Mouse (Mus musculus): ENCODE results near the gene Tas2r135. TPM values are rescaled to one million over a fixed set of nuclear protein-coding genes. Genes with fewer than 3 reads are reported as not detected.

Gene Tas2r135
- total RNA-seq (2023; ENCODE audit: inconsistent age), result 0.81 TPM in 1 of 4 replicates, not detected in the others

DNA sequence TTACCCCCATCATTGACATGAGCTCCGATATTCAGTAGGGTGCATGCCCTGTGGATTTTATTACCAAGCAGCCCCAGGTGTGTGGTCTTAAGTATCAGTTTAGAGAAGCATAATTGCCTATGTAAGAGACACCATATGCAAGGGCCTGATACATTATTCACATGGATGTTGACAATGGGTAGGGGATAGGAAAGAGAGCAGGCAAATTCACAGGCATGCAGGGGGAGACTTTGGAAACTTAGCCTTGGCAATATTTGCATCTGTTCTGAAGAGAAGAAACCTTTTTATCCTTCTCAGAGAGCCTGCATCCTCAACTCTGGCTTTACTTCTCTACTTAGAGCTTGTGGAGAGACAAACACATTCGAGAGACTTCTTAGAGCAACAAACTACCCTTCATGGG, at the start of gene Tas2r135:
Gene Tas2r135, plus strand, starts transcription at position 301 of the 400 bp plus-strand sequence.

GRCm38 (mm10) chr6:42372816-42373547, 32.3 kb upstream of the Tas2r135 start, which contains the start of gene Epha1:
Gene Epha1 (minus strand): TSS chr6:42373268.

GRCm38 (mm10) chr6:42399938-42400337, 5.3 kb upstream of the Tas2r135 start, which contains the start of gene Tas2r143:
Gene Tas2r143 (plus strand): TSS chr6:42400238.

DNA sequence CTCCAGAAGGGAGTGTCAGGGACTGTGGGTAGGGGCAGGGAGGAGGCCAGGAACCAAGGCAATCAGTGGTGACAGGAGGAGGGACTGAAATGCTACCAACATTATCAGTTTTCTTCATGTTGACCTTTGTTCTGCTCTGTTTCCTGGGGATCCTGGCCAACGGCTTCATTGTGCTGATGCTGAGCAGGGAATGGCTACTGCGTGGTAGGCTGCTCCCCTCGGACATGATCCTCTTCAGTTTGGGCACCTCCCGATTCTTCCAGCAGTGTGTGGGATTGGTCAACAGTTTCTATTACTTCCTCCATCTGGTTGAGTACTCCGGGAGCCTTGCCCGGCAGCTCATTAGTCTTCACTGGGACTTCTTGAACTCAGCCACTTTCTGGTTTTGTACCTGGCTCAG, 29.2 kb downstream of the Tas2r135 start, which contains the start of gene Tas2r126:
Gene Tas2r126, plus strand, starts transcription at position 90 of the 400 bp plus-strand sequence.

Other genes with a start within 250 kb of the Tas2r135 start
- gene Tas2r144, start 190.1 kb upstream of the Tas2r135 start, total RNA-seq (2023; ENCODE audit: inconsistent age), result not detected in 4 replicates
- 7.1 to 9.4 TPM (median 7.4 TPM) in 4 replicates for gene Gstk1, start 159.5 kb upstream of the Tas2r135 start, total RNA-seq (2023; ENCODE audit: inconsistent age)
- not detected in 4 replicates for gene Tmem139, start 143.5 kb upstream of the Tas2r135 start, total RNA-seq (2023; ENCODE audit: inconsistent age)
- 119 to 124 TPM (median 122 TPM) in 4 replicates for gene Casp2, start 140.4 kb upstream of the Tas2r135 start, total RNA-seq (2023; ENCODE audit: inconsistent age)
- 1.4 to 2.7 TPM (median 1.7 TPM) in 4 replicates for gene Clcn1, start 118.7 kb upstream of the Tas2r135 start, total RNA-seq (2023; ENCODE audit: inconsistent age)
- gene Fam131b, start 80.8 kb upstream of the Tas2r135 start, total RNA-seq (2023; ENCODE audit: inconsistent age), result 0.13 TPM in 1 of 4 replicates, not detected in the others
- 73.9 to 79.6 TPM (median 78.8 TPM) in 4 replicates for gene Zyx, start 55.8 kb upstream of the Tas2r135 start, total RNA-seq (2023; ENCODE audit: inconsistent age)
- gene Epha1, start 32.2 kb upstream of the Tas2r135 start, total RNA-seq (2023; ENCODE audit: inconsistent age), result 0.22 TPM in 1 of 4 replicates, not detected in the others
- 0.60 to 1.0 TPM (median 0.86 TPM) in 3 of 4 replicates, not detected in the other for gene Tas2r143, start 5.2 kb upstream of the Tas2r135 start, total RNA-seq (2023; ENCODE audit: inconsistent age)
- 0.78 TPM in 1 of 4 replicates, not detected in the others for gene Tas2r126, start 29.1 kb downstream of the Tas2r135 start, total RNA-seq (2023; ENCODE audit: inconsistent age)
- gene Olfr458, start 59.8 kb downstream of the Tas2r135 start, total RNA-seq (2023; ENCODE audit: inconsistent age), result not detected in 4 replicates
- not detected in 4 replicates for gene Olfr457, start 70.9 kb downstream of the Tas2r135 start, total RNA-seq (2023; ENCODE audit: inconsistent age)
- not detected in 4 replicates for gene Olfr456, start 81.8 kb downstream of the Tas2r135 start, total RNA-seq (2023; ENCODE audit: inconsistent age)
- not detected in 4 replicates for gene Olfr455, start 142.2 kb downstream of the Tas2r135 start, total RNA-seq (2023; ENCODE audit: inconsistent age)
- gene Tcaf3, start 192.3 kb downstream of the Tas2r135 start, total RNA-seq (2023; ENCODE audit: inconsistent age), result not detected in 4 replicates
- not detected in 4 replicates for gene Tcaf2, start 239.8 kb downstream of the Tas2r135 start, total RNA-seq (2023; ENCODE audit: inconsistent age)

Data from B cell, adult (primary cell).